Mouse (Mus musculus): ENCODE results near the gene Aqp11. TPM values are rescaled to one million over a fixed set of nuclear protein-coding genes. Genes with fewer than 3 reads are reported as not detected.

Gene Aqp11
- polyA plus RNA-seq, 1 experiment from 2014 or later = 368 TPM

- peak; percentile 82 for DNase-seq (ENCODE audit: low spot score)
Measured at GRCm38 (mm10) chr7:97747787-97748497, 9.9 kb upstream of the Aqp11 start.

DNA sequence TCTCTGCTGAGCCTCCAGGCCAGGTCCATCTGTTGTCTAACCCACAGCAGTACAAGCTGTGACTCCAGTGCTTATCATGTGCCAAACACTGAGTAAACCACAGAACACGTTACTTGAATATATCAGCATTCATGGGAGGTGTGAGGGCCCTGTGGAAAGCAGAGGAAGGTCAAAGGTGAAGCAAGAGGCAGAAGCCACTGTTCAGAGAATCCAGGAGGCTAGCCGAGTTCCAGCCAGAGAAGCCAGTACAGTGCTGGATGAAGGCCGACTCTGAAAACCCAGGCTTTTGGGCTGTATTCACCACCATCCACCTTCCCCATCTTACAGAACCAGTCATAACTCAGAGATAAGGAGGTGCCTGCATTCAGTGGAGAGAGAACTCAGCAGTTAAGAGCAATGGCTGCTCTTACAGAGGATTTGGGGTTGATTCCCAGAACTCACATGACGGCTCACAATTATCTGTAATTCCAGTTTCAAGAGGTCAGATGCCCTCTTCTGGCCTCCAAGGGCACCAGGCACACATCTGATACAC, 9.2 kb upstream of the Aqp11 start:
- DNase-seq (ENCODE audit: low spot score) = no peak

DNA sequence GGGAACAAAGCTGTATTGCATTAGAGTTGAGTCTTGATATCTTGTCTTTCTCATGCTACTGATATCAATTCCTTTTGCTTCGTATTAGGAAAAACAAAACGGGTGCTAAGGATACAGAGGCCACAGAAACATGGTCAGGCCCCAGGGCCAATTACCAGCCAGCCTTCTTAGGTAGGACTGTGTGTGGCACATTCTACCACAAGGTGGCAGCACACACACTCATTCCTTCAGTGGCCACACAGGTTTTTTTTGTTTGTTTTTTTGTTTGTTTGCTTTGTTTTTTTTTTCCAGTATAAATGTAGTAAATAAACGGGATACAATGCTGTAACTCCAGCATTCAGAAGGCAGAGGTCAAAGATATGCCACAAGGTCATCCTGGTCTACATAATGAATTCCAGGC, 7.2 kb upstream of the Aqp11 start:
- DNase-seq (ENCODE audit: low spot score) = peak; percentile 75

DNA sequence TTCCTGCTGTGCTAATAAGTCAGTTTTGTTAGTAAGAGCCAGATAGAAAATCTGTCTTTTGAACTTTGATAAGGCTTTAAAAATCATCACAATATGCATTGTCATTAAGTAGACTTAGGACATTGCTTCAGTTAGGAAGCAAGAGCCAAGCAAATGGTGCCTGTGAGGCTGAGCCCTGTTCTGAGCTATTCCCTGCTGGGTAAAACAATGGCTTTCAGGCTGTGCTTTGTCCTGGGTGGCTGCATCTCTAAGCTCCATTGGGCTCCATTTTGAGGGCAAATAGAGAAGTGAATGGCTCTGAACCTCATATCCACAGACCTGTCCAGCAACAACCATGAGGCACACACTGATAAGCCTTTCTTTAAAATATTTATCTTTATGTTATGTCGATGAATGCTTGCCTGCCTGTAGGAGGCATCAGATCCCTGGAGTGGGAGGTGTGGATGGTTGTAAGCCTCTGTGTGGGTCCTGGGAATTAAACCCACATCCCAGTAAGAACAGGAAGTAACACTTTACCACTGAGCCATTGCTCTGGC, 3.7 kb upstream of the Aqp11 start:
- DNase-seq (ENCODE audit: low spot score) = no peak

GRCm38 (mm10) chr7:97740948-97741347, 2.9 kb upstream of the Aqp11 start:
- DNase-seq (ENCODE audit: low spot score) = no peak

- DNase-seq (ENCODE audit: low spot score) = no peak
Measured at GRCm38 (mm10) chr7:97737256-97737637, 842 bp downstream of the Aqp11 start.

DNA sequence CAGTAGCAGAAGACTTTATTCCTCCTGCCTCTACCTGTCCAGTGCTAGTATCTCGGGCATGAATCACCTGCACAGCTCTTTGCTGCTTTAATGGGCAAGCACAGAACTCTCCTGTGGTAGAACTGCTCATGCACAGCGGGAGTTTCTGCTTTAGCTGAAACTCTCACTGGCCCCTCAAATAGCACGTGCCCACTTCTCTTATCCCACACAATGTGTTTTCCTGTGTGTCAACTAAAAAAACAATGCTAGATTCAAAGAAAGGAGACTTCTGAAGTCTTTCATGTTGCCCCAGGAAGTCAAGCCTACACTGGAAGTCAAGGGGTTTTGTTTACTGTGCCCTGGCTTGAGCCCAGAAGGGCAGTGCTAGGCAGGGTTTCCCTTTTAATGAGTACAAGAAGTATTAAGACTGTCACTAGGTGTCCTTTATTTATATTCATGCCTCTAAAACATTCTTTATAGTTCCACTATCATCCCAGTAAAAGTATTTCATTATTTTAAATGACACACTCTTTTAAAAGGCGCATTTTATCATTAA, 2.1 kb downstream of the Aqp11 start:
- DNase-seq (ENCODE audit: low spot score) = peak; percentile 56

- peak; percentile 40 for DNase-seq (ENCODE audit: low spot score)
Measured at GRCm38 (mm10) chr7:97735021-97735420, 3.1 kb downstream of the Aqp11 start.

DNA sequence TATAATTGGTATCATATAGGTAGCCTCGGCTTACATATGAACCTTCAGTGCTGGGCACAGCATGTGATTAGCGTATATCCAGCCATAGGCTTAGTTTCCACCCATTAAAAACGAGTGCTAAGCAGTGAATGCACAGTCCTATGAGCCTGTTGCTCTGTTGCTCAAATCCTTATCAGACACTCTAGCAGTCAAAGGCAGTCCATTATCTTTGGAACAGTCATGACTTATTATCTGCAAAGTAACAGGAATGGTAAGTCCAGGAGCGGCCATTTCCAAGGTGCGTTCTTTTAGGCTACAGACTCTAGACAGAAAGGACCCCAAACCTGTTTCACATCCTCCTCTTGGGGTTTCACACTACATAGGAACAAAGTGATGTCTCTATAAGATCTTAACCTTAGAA, 4.5 kb downstream of the Aqp11 start:
- no peak for DNase-seq (ENCODE audit: low spot score)

DNA sequence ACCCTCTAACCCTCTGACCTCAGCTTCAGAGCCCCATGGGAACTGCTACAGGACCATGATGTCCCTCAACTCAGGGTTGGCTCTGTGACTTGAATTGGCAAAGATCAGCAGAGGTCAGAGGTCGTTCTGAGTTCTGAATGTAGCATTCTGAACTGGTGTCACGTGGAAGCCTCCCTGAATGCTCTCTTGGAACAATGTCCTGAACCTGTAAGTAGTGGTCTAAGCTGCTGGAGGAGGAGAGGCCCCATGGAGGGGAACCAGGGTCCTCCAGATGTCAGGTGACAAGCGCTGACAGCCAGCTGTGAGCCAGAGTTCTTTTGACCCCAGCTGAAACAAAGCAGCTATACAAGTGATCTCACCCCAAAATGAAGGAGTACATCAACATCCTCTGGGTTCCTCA, 7.7 kb downstream of the Aqp11 start:
- DNase-seq (ENCODE audit: low spot score) = peak; percentile 84

DNA sequence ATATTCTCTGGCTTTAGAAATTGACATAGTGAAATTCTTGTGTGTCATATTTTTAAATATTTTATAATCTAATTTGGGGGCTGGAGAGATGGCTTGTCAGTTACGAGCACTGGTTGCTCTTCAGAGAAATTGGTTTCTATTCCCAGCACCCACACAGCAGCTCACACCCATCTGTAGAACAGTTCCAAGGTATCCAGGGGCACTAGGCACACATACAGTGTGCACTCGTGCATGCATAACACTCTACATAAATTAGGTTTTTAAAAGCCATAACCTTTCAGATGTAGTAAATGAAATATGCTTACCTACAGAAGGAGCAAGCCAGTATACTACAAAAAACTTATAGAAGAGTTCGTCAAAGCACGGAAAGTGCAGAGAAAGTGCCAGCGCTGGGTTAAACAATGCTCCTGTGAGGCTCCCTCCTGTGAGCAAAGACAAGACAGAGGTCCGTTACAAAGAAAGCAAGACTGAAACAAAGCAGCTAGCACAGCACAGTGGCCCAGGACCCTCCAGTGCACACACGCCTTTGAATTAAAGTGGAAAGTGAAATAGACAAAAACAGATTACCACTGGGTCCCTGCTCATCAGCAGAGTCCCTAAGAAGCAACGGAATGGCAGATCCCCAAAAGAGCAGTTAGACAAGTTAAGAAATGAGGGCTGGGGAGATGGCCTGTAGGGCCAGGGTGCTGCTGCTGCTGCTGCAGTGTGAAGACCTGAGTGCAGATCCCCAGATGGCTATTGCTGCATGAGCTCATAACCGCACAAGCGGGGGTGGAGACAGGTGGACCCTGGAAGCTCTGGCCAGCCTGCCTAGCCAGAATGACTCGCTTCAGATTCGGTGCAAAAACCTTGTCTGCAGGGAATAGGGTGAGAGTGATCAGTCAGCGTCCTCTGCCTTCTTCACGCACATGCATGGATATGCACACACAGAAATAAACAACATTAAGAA, 9.1 kb downstream of the Aqp11 start:
- DNase-seq (ENCODE audit: low spot score) = peak; percentile 25

GRCm38 (mm10) chr7:97726778-97727177, 11.3 kb downstream of the Aqp11 start:
- DNase-seq (ENCODE audit: low spot score) = peak; percentile 51

- DNase-seq (ENCODE audit: low spot score) = peak; percentile 28
Measured at GRCm38 (mm10) chr7:97726080-97726479, 12.0 kb downstream of the Aqp11 start.

DNA sequence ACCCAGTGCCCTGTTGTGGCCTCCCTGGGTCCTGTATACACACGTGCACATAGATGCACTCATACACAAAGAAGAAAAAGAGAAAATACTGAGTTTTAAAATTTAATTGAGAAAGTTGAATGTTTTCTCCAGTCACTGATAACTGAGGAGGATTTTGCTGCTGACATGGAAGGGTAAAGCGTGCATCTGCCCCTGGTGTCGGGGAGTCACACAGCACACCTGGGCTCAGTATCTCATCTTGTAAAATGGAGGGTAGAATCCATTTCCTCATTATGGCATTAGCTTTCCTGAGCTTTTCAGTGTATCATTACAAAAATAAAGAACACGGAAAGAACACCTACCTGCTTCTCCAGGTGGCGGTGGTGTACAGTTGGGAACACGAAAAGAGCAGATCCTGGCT, 12.7 kb downstream of the Aqp11 start:
- peak; percentile 41 for DNase-seq (ENCODE audit: low spot score)

DNA sequence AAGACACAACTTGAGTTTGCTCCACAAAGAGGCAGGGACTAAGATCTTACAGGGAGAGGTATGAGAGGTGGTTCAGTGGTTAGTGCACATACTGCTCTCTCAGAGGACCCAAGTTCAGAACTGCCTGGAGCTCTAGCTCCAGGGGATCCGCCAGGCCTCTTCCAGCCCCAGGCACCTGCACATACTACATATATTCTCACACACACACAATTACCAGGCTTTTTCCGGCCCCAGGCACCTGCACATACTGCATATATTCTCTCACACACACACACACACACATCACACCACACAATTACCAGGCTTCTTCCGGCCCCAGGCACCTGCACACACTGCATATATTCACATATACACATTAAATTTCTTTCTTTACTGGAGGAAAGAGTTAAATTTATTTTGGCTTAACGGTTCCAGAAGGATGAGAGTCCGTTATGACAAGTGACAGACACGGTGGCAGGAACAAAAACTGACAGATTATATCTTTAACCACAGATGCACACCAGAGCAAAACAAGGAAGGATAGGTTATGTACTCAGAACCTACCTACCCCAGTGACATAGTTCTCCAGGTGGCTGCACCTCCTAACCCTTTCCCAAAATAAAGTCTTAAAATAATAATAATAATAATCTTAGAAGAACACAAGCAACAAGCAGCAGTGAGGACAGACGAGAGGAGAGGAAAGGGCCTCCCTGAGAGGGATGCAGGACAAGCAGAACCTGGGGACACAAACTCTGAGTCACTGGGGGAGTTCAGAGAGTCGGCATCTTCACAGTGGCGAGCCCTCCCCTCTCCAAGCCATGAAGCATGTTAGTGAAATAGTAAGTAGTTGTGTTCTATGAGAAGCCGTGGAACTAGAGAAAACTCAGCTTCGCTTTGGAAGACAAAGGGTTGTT, 14.2 kb downstream of the Aqp11 start:
- peak; percentile 85 for DNase-seq (ENCODE audit: low spot score)

GRCm38 (mm10) chr7:97722278-97722918, 15.7 kb downstream of the Aqp11 start:
- peak; percentile 64 for DNase-seq (ENCODE audit: low spot score)

DNA sequence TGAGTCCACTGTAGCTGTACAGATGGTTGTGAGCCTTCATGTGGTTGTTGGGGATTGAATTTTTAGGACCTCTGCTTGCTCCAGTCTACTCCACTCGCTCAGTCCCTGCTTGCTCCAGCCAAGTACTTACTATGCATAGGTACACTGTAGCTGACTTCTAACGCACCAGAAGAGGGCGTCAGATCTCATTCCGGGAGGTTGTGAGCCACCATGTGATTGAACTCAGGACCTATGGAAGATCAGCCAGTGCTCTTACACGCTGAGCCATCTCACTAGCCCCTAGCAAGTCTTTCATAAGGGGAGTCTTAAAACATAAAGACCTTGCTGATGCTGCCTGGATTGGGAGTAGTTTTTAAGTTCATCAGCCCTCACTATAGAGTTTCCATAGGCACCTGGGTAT, 18.0 kb downstream of the Aqp11 start:
- peak; percentile 67 for DNase-seq (ENCODE audit: low spot score)

- DNase-seq (ENCODE audit: low spot score) = no peak
Measured at GRCm38 (mm10) chr7:97719078-97719477, 19.0 kb downstream of the Aqp11 start.

DNA sequence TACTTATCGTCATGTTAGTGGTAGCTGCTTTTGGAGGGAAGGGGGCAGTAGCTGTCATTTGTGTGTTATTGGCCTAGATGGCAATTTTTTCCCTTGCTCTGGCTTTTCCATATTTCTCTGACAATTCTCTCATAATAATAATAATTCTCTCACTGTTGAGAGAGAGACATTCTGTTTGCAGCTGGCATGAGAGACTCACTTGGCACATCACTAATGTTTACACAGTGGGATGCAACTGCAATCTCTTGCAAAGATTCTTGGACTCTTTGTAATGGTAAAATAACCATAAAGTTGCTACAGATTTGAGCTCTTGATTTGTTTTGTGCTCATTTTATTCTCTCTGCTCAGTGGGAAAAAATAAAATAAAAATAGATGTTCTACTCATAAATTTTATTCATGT, 20.8 kb downstream of the Aqp11 start:
- DNase-seq (ENCODE audit: low spot score) = no peak

DNA sequence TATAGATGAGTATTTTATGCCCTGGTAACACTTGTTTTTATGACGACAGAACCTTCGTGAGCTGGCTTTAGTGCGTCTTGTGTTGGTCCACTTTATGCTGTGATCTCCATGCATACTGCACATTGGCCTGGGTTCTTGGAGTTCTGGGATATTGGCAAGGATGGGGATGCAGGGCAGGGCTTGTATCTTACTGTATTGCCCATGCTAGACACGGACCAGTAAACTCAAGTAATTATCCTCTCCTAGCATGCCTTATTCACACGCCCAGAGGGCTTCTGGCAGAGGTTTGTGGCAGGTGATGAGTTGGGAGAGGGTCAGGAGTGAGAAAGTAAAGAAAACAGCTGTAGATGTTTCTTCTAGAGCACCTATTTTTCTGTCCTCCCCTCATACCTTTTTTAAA, 23.4 kb downstream of the Aqp11 start:
- no peak for DNase-seq (ENCODE audit: low spot score)
